Comparison of ENCODE assay signal across 8 mouse cellular contexts in genomic region chr13:21506221-21506649, GRCm38 (mm10). TPM values are rescaled to one million over a fixed set of nuclear protein-coding genes. Genes with fewer than 3 reads are reported as not detected.
A peak's percentile ranks its signal among the peaks of the same experiment; 100 is the strongest.
DNase-seq lines count a peak whose midpoint lies in the region; ATAC-seq and TF ChIP-seq lines count a peak whose summit lies in the region.

No protein-coding gene starts in this region.

- peak overlapping the region; percentile 84 for H3K9ac ChIP-seq in heart, embryonic 12.5 days
- H3K9ac ChIP-seq in kidney, postnatal 0 days (ENCODE audit: low read depth, low read length): peak overlapping the region; percentile 65
- peak overlapping the region; percentile 77 for H3K9ac ChIP-seq in liver, embryonic 11.5 days (ENCODE audit: low read depth, low read length)
- H3K9ac ChIP-seq in stomach, embryonic 14.5 days (replicated peaks; ENCODE audit: low read depth, low read length): peak overlapping the region; percentile 33

- peak overlapping the region; percentile 96 for H3ac ChIP-seq in C2C12 (ENCODE audit: control insufficient read depth, insufficient read length, low read depth)

- H3K27ac ChIP-seq in heart, embryonic 12.5 days (ENCODE audit: poor library complexity, severe bottlenecking): peak overlapping the region; percentile 74
- H3K27ac ChIP-seq in kidney, postnatal 0 days: peak overlapping the region; percentile 81
- no peak overlapping the region for H3K27ac ChIP-seq in liver, embryonic 11.5 days (ENCODE audit: low read depth, low read length)
- peak overlapping the region; percentile 62; the same call in 1 of the 2 replicates for H3K27ac ChIP-seq in stomach, embryonic 14.5 days (ENCODE audit: low read length)

- H3K4me2 ChIP-seq in heart, embryonic 12.5 days: peak overlapping the region; percentile 69
- H3K4me2 ChIP-seq in kidney, postnatal 0 days (ENCODE audit: low read length): peak overlapping the region; percentile 55
- H3K4me2 ChIP-seq in liver, embryonic 11.5 days: peak overlapping the region; percentile 67
- H3K4me2 ChIP-seq in stomach, embryonic 14.5 days (replicated peaks; ENCODE audit: low read depth, low read length): peak overlapping the region; percentile 49

- H3K4me1 ChIP-seq in erythroblast, embryonic 14.5 days (ENCODE audit: control insufficient read depth): peaks cover 12% of the 10 kb centered on the region
- H3K4me1 ChIP-seq in heart, embryonic 12.5 days (replicated peaks): no peaks in the 10 kb centered on the region
- no peaks in the 10 kb centered on the region for H3K4me1 ChIP-seq in kidney, postnatal 0 days (replicated peaks; ENCODE audit: insufficient read depth, low read length)
- no peaks in the 10 kb centered on the region; the same call in 1 of the 2 replicates for H3K4me1 ChIP-seq in liver, embryonic 11.5 days (replicated peaks; ENCODE audit: control insufficient read depth, insufficient read depth, low read length)
- H3K4me1 ChIP-seq in stomach, embryonic 14.5 days (ENCODE audit: control insufficient read depth, insufficient read depth, low read length): no peaks in the 10 kb centered on the region

- no peaks in the 10 kb centered on the region for H3K79me2 ChIP-seq in C2C12 (ENCODE audit: control insufficient read depth, insufficient read depth)

- TF ChIP-seq CTCF in C2C12 (IDR thresholded peaks at IDR 0.05; ENCODE audit: control insufficient read depth, insufficient read depth, insufficient read length): no peak
- no peak for TF ChIP-seq CTCF in brain, embryonic 14.5 days (IDR thresholded peaks at IDR 0.05; ENCODE audit: borderline replicate concordance, extremely low read depth, insufficient read depth, insufficient read length)
- TF ChIP-seq CTCF in kidney, postnatal 0 days (IDR thresholded peaks at IDR 0.05; ENCODE audit: low read depth): no peak

- no peaks in the 10 kb centered on the region for H3K27me3 ChIP-seq in C2C12 (ENCODE audit: control insufficient read depth, insufficient read depth, insufficient read length)
- H3K27me3 ChIP-seq in erythroblast, embryonic 14.5 days (ENCODE audit: control insufficient read depth): no peaks in the 10 kb centered on the region
- H3K27me3 ChIP-seq in heart, embryonic 12.5 days (replicated peaks): no peaks in the 10 kb centered on the region
- no peaks in the 10 kb centered on the region for H3K27me3 ChIP-seq in kidney, postnatal 0 days (ENCODE audit: insufficient read depth, low read length)
- H3K27me3 ChIP-seq in liver, embryonic 11.5 days (replicated peaks; ENCODE audit: control insufficient read depth, insufficient read depth, low read length): no peaks in the 10 kb centered on the region
- H3K27me3 ChIP-seq in stomach, embryonic 14.5 days (ENCODE audit: control insufficient read depth, insufficient read depth, low read length): no peaks in the 10 kb centered on the region

- no peaks in the 10 kb centered on the region for H3K79me3 ChIP-seq in C2C12 (ENCODE audit: low read depth)

- H3K9me3 ChIP-seq in erythroblast, embryonic 14.5 days (ENCODE audit: control insufficient read depth, low read length): no peaks in the 10 kb centered on the region
- H3K9me3 ChIP-seq in heart, embryonic 12.5 days (replicated peaks): no peaks in the 10 kb centered on the region
- H3K9me3 ChIP-seq in kidney, postnatal 0 days (replicated peaks; ENCODE audit: low read length): no peaks in the 10 kb centered on the region
- H3K9me3 ChIP-seq in liver, embryonic 11.5 days (ENCODE audit: control insufficient read depth, low read length): no peaks in the 10 kb centered on the region
- no peaks in the 10 kb centered on the region for H3K9me3 ChIP-seq in stomach, embryonic 14.5 days (ENCODE audit: control insufficient read depth, low read depth, low read length)

- no peaks in the 10 kb centered on the region for H3K36me3 ChIP-seq in C2C12 (ENCODE audit: control insufficient read depth, insufficient read depth)
- H3K36me3 ChIP-seq in erythroblast, embryonic 14.5 days (ENCODE audit: control insufficient read depth): no peaks in the 10 kb centered on the region
- H3K36me3 ChIP-seq in heart, embryonic 12.5 days: no peaks in the 10 kb centered on the region
- no peaks in the 10 kb centered on the region for H3K36me3 ChIP-seq in kidney, postnatal 0 days (ENCODE audit: insufficient read depth, low read length)
- no peaks in the 10 kb centered on the region for H3K36me3 ChIP-seq in liver, embryonic 11.5 days (ENCODE audit: control insufficient read depth, insufficient read depth, low read length)
- H3K36me3 ChIP-seq in stomach, embryonic 14.5 days (ENCODE audit: control insufficient read depth, insufficient read depth, low read length): no peaks in the 10 kb centered on the region

- ATAC-seq in heart, embryonic 12.5 days (ENCODE audit: insufficient number of reproducible peaks, low FRiP score): peak; percentile 99
- ATAC-seq in kidney, postnatal 0 days (replicated peaks; ENCODE audit: low FRiP score, low read depth): peak; percentile 99
- ATAC-seq in liver, embryonic 11.5 days (replicated peaks; ENCODE audit: low FRiP score): peak; percentile 100
- ATAC-seq in stomach, embryonic 14.5 days (ENCODE audit: insufficient number of reproducible peaks, insufficient read depth, low FRiP score, low read depth): peak; percentile 99

- peak; percentile 95 for DNase-seq in brain, embryonic 14.5 days (ENCODE audit: low read depth)
- DNase-seq in kidney, postnatal 0 days (ENCODE audit: low spot score): peak; percentile 94
- peak; percentile 93 for DNase-seq in liver, embryonic 11.5 days (ENCODE audit: low spot score)
- DNase-seq in naive thymus-derived CD4-positive, alpha-beta T cell, adult 2 months (ENCODE audit: low read depth): peak; percentile 91

- peak overlapping the region; percentile 33 for H3K4me3 ChIP-seq in C2C12 (ENCODE audit: insufficient read depth, poor library complexity, severe bottlenecking)
- peak overlapping the region; percentile 82 for H3K4me3 ChIP-seq in erythroblast, embryonic 14.5 days (replicated peaks)
- H3K4me3 ChIP-seq in heart, embryonic 12.5 days: peak overlapping the region; percentile 76
- H3K4me3 ChIP-seq in kidney, postnatal 0 days (replicated peaks; ENCODE audit: low read depth, low read length): peak overlapping the region; percentile 66
- peak overlapping the region; percentile 67 for H3K4me3 ChIP-seq in liver, embryonic 11.5 days (ENCODE audit: low read depth, low read length)
- peak overlapping the region; percentile 46 for H3K4me3 ChIP-seq in stomach, embryonic 14.5 days (ENCODE audit: low read depth, low read length)

- TF ChIP-seq POLR2A in brain, embryonic 14.5 days (IDR thresholded peaks at IDR 0.05; ENCODE audit: borderline replicate concordance, extremely low read depth, insufficient read depth, insufficient read length, poor library complexity, severe bottlenecking): no peak

- under 1% methylated on average over 21 of the region's 21 CpGs for WGBS in heart, embryonic 12.5 days
- 1% methylated on average over 21 of the region's 21 CpGs for WGBS in kidney, postnatal 0 days
- WGBS in liver, embryonic 11.5 days: 0% methylated on average over 21 of the region's 21 CpGs
- WGBS in stomach, embryonic 14.5 days: 0% methylated on average over 21 of the region's 21 CpGs

RNA-seq across cellular contexts. Expression of gene Gm11273, which starts 5.0 kb away (rescaled TPM):
- 22.1 TPM for polyA plus RNA-seq in C2C12 (2012; fragmentation: generic; extraction: Trizol)
- 7.3 and 7.5 TPM in 2 replicates for polyA plus RNA-seq in brain, embryonic 14.5 days (2012; rRNA removed)
- polyA plus RNA-seq in erythroblast, embryonic 14.5 days (2012): 3.7 and 5.8 TPM in 2 replicates
- polyA plus RNA-seq in heart, embryonic 12.5 days (2016; fragmentation: Nextera tagmentation; extraction: Ambion mirVana): 6.4 and 10.3 TPM in 2 replicates
- polyA plus RNA-seq in kidney, postnatal 0 days (2015; fragmentation: Nextera tagmentation; extraction: Ambion mirVana): 13.3 and 18.1 TPM in 2 replicates
- polyA plus RNA-seq in liver, embryonic 11.5 days (2014; fragmentation: Nextera tagmentation; extraction: Ambion mirVana): 7.2 and 7.8 TPM in 2 replicates
- 6.7 and 7.5 TPM in 2 replicates for polyA plus RNA-seq in stomach, embryonic 14.5 days (2014; fragmentation: Nextera tagmentation; extraction: Ambion mirVana)

RNA-seq across cellular contexts. Expression of gene AK157302, which starts 11.2 kb away (rescaled TPM):
- 0.23 TPM for polyA plus RNA-seq in C2C12 (2012; fragmentation: generic; extraction: Trizol)
- polyA plus RNA-seq in brain, embryonic 14.5 days (2012; rRNA removed): 0.24 and 0.55 TPM in 2 replicates
- 0.05 and 0.06 TPM in 2 replicates for polyA plus RNA-seq in erythroblast, embryonic 14.5 days (2012)
- 0.24 and 0.33 TPM in 2 replicates for polyA plus RNA-seq in heart, embryonic 12.5 days (2016; fragmentation: Nextera tagmentation; extraction: Ambion mirVana)
- polyA plus RNA-seq in kidney, postnatal 0 days (2015; fragmentation: Nextera tagmentation; extraction: Ambion mirVana): 0.43 TPM in 2 replicates
- 0.22 and 0.42 TPM in 2 replicates for polyA plus RNA-seq in liver, embryonic 11.5 days (2014; fragmentation: Nextera tagmentation; extraction: Ambion mirVana)
- polyA plus RNA-seq in stomach, embryonic 14.5 days (2014; fragmentation: Nextera tagmentation; extraction: Ambion mirVana): 0.17 and 0.34 TPM in 2 replicates

RNA-seq across cellular contexts. Expression of gene Zkscan8, which starts 24.7 kb away (rescaled TPM):
- polyA plus RNA-seq in C2C12 (2012; fragmentation: generic; extraction: Trizol): 0.97 TPM
- 11.4 and 12.0 TPM in 2 replicates for polyA plus RNA-seq in brain, embryonic 14.5 days (2012; rRNA removed)
- polyA plus RNA-seq in erythroblast, embryonic 14.5 days (2012): 0.01 and 0.14 TPM in 2 replicates
- 6.6 and 6.8 TPM in 2 replicates for polyA plus RNA-seq in heart, embryonic 12.5 days (2016; fragmentation: Nextera tagmentation; extraction: Ambion mirVana)
- polyA plus RNA-seq in kidney, postnatal 0 days (2015; fragmentation: Nextera tagmentation; extraction: Ambion mirVana): 4.6 and 5.0 TPM in 2 replicates
- 5.1 and 5.7 TPM in 2 replicates for polyA plus RNA-seq in liver, embryonic 11.5 days (2014; fragmentation: Nextera tagmentation; extraction: Ambion mirVana)
- polyA plus RNA-seq in stomach, embryonic 14.5 days (2014; fragmentation: Nextera tagmentation; extraction: Ambion mirVana): 11.5 and 11.6 TPM in 2 replicates

RNA-seq across cellular contexts. Expression of gene Gm10065, which starts 27.0 kb away (rescaled TPM):
- not detected for polyA plus RNA-seq in C2C12 (2012; fragmentation: generic; extraction: Trizol)
- polyA plus RNA-seq in brain, embryonic 14.5 days (2012; rRNA removed): not detected in 2 replicates
- polyA plus RNA-seq in erythroblast, embryonic 14.5 days (2012): not detected in 2 replicates
- not detected in 2 replicates for polyA plus RNA-seq in heart, embryonic 12.5 days (2016; fragmentation: Nextera tagmentation; extraction: Ambion mirVana)
- not detected in 2 replicates for polyA plus RNA-seq in kidney, postnatal 0 days (2015; fragmentation: Nextera tagmentation; extraction: Ambion mirVana)
- polyA plus RNA-seq in liver, embryonic 11.5 days (2014; fragmentation: Nextera tagmentation; extraction: Ambion mirVana): not detected in 2 replicates
- polyA plus RNA-seq in stomach, embryonic 14.5 days (2014; fragmentation: Nextera tagmentation; extraction: Ambion mirVana): not detected in 2 replicates

RNA-seq across cellular contexts. Expression of gene Zkscan4, which starts 27.5 kb away (rescaled TPM):
- polyA plus RNA-seq in C2C12 (2012; fragmentation: generic; extraction: Trizol): not detected
- 4.7 and 5.7 TPM in 2 replicates for polyA plus RNA-seq in brain, embryonic 14.5 days (2012; rRNA removed)
- polyA plus RNA-seq in erythroblast, embryonic 14.5 days (2012): 0.01 TPM in 1 of 2 replicates, not detected in the other
- polyA plus RNA-seq in heart, embryonic 12.5 days (2016; fragmentation: Nextera tagmentation; extraction: Ambion mirVana): 1.7 and 2.1 TPM in 2 replicates
- polyA plus RNA-seq in kidney, postnatal 0 days (2015; fragmentation: Nextera tagmentation; extraction: Ambion mirVana): 4.0 and 4.3 TPM in 2 replicates
- 0.90 and 1.1 TPM in 2 replicates for polyA plus RNA-seq in liver, embryonic 11.5 days (2014; fragmentation: Nextera tagmentation; extraction: Ambion mirVana)
- 2.9 TPM in 2 replicates for polyA plus RNA-seq in stomach, embryonic 14.5 days (2014; fragmentation: Nextera tagmentation; extraction: Ambion mirVana)

Comparison
In these comparisons a context has a peak if more than half of its experiments do, and no peak if none do; other contexts are left out.
1. H3K9ac ChIP-seq: peak in every context shown above with its lines; median percentile 84 in heart, embryonic 12.5 days; 77 in liver, embryonic 11.5 days; 65 in kidney, postnatal 0 days; 33 in stomach, embryonic 14.5 days.